In the genomic region with DNA sequence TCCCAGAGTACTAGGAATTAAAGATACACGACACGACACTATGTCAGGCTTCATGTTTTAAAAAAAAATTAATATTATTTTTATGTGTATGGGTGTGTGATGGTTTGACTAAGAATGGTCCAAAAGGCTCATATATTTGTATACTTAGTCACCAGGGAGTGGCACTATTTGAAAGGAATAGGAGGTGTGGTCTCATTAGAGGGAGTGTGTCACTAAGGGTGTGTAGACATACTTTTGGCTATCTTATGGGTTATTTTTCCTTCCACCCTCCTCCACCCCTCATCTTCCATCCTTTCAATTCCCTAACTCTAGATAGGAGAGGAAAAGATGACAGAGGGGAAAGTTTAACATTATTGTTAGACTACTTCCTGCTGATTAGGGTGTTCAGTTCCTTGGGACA, we compare ENCODE assay signal across 27 mouse cellular contexts. TPM values are rescaled to one million over a fixed set of nuclear protein-coding genes. Genes with fewer than 3 reads are reported as not detected.
A peak's percentile ranks its signal among the peaks of the same experiment; 100 is the strongest.
DNase-seq lines count a peak whose midpoint lies in the region; ATAC-seq and TF ChIP-seq lines count a peak whose summit lies in the region.
"Had no signal": no experiment of that assay in that cellular context is flagged by ENCODE, and none has a peak within 500 bp of the region (broad histone marks: within the 10 kb centered on the region; RNA-seq: fewer than 3 reads in every experiment).

No protein-coding gene starts in this region.

- H3K9ac ChIP-seq in liver, embryonic 13.5 days = no peak overlapping the region
- no peak overlapping the region for H3K9ac ChIP-seq in liver, embryonic 16.5 days (ENCODE audit: low read depth, low read length)
- no peak overlapping the region for H3K9ac ChIP-seq in forebrain, embryonic 14.5 days (ENCODE audit: low read length)
- H3K9ac ChIP-seq: embryonic facial prominence, embryonic 12.5 days; embryonic facial prominence, embryonic 15.5 days; forebrain, embryonic 13.5 days; forebrain, postnatal 0 days; hindbrain, embryonic 12.5 days; hindbrain, embryonic 15.5 days had no signal

- H3K36me3 ChIP-seq in liver, embryonic 13.5 days = no peaks in the 10 kb centered on the region
- no peaks in the 10 kb centered on the region for H3K36me3 ChIP-seq in liver, embryonic 16.5 days (ENCODE audit: control insufficient read depth, insufficient read depth)
- no peaks in the 10 kb centered on the region for H3K36me3 ChIP-seq in forebrain, embryonic 14.5 days (ENCODE audit: control insufficient read depth, insufficient read depth, low read length)
- H3K36me3 ChIP-seq: embryonic facial prominence, embryonic 12.5 days had no signal

- no peaks in the 10 kb centered on the region for H3K9me3 ChIP-seq in liver, embryonic 13.5 days (replicated peaks)
- no peaks in the 10 kb centered on the region for H3K9me3 ChIP-seq in liver, embryonic 16.5 days (replicated peaks; ENCODE audit: control insufficient read depth, low read length)
- no peaks in the 10 kb centered on the region for H3K9me3 ChIP-seq in forebrain, embryonic 14.5 days (replicated peaks; ENCODE audit: control insufficient read depth, low read length)
- H3K9me3 ChIP-seq: embryonic facial prominence, embryonic 12.5 days; embryonic facial prominence, embryonic 15.5 days; forebrain, embryonic 10.5 days; forebrain, embryonic 13.5 days; heart, embryonic 10.5 days; hindbrain, embryonic 12.5 days; hindbrain, embryonic 15.5 days had no signal

- no peak for DNase-seq in liver, embryonic 13.5 days
- DNase-seq in liver = no peak
- no peak for DNase-seq in gastrocnemius, adult 2 months
- DNase-seq in forebrain, embryonic 14.5 days (ENCODE audit: low spot score) = no peak
- DNase-seq: adrenal gland, adult 2 months; adrenal gland, postnatal 14 days; cerebellum, adult 11 months; cerebellum, adult 2 months; cerebellum, adult 9-11 months; cerebellum, postnatal 25 days; forebrain, postnatal 0 days; gastrocnemius, postnatal 10 days; gastrocnemius, postnatal 36 days; heart, adult 2 months had no signal

- 86% methylated on average over 2 of the region's 2 CpGs for WGBS in liver, embryonic 13.5 days (ENCODE audit: insufficient replicate concordance)
- 92% methylated on average over 2 of the region's 2 CpGs for WGBS in liver, embryonic 16.5 days (ENCODE audit: insufficient replicate concordance)
- WGBS in forebrain, embryonic 14.5 days = 93% methylated on average over 2 of the region's 2 CpGs

- peak overlapping the region; percentile 42 for H3K4me2 ChIP-seq in liver, embryonic 13.5 days
- H3K4me2 ChIP-seq in liver, embryonic 16.5 days (ENCODE audit: low read depth, low read length) = peak overlapping the region; percentile 33; the same call in 1 of the 2 replicates
- no peak overlapping the region for H3K4me2 ChIP-seq in forebrain, embryonic 14.5 days (ENCODE audit: low read length)
- H3K4me2 ChIP-seq: embryonic facial prominence, embryonic 12.5 days; embryonic facial prominence, embryonic 15.5 days; forebrain, embryonic 13.5 days; hindbrain, embryonic 12.5 days; hindbrain, embryonic 15.5 days had no signal

- TF ChIP-seq CTCF in gastrocnemius, adult 2 months (IDR thresholded peaks at IDR 0.05) = no peak

- no peak for ATAC-seq in liver, embryonic 13.5 days (ENCODE audit: low read depth)
- ATAC-seq in erythroblast, adult 5-6 weeks (replicated peaks; ENCODE audit: low FRiP score, poor library complexity, severe bottlenecking) = peak; percentile 50
- no peak for ATAC-seq in liver, embryonic 16.5 days (ENCODE audit: low read depth)
- ATAC-seq in forebrain, embryonic 14.5 days = no peak
- ATAC-seq: CD4-positive, CD25-positive, alpha-beta regulatory T cell, adult 4 months; forebrain, embryonic 13.5 days; forebrain, postnatal 0 days had no signal

- H3K27ac ChIP-seq in liver, embryonic 13.5 days = peak overlapping the region; percentile 66
- H3K27ac ChIP-seq in liver, embryonic 16.5 days (ENCODE audit: low read length) = peak overlapping the region; percentile 69
- no peak overlapping the region for H3K27ac ChIP-seq in gastrocnemius, adult 2 months
- H3K27ac ChIP-seq in forebrain, embryonic 14.5 days (ENCODE audit: low read depth, low read length) = no peak overlapping the region
- H3K27ac ChIP-seq: embryonic facial prominence, embryonic 12.5 days; embryonic facial prominence, embryonic 15.5 days; forebrain, embryonic 10.5 days; forebrain, embryonic 13.5 days; heart, adult 2 months; heart, embryonic 10.5 days; hindbrain, embryonic 12.5 days; hindbrain, embryonic 15.5 days had no signal

- peaks cover 42% of the 10 kb centered on the region for H3K27me3 ChIP-seq in liver, embryonic 13.5 days
- peaks cover 27% of the 10 kb centered on the region for H3K27me3 ChIP-seq in liver, embryonic 16.5 days (ENCODE audit: control insufficient read depth, insufficient read depth, low read depth, low read length)
- H3K27me3 ChIP-seq in forebrain, embryonic 14.5 days (replicated peaks; ENCODE audit: control insufficient read depth, insufficient read depth, low read length) = no peaks in the 10 kb centered on the region
- H3K27me3 ChIP-seq: embryonic facial prominence, embryonic 12.5 days; embryonic facial prominence, embryonic 15.5 days; forebrain, embryonic 13.5 days; hindbrain, embryonic 12.5 days; hindbrain, embryonic 15.5 days had no signal

- H3K4me1 ChIP-seq in liver, embryonic 13.5 days (replicated peaks) = peaks cover 54% of the 10 kb centered on the region
- peaks cover 41% of the 10 kb centered on the region for H3K4me1 ChIP-seq in liver, embryonic 16.5 days (ENCODE audit: control insufficient read depth, low read depth, low read length)
- H3K4me1 ChIP-seq in forebrain, embryonic 14.5 days (ENCODE audit: control insufficient read depth, insufficient read depth, low read length) = 0 out of 2 replicates have a peak, but pooled peaks cover 6% of the 10 kb centered on the region

- H3K4me3 ChIP-seq in liver, embryonic 13.5 days (replicated peaks) = no peak overlapping the region
- H3K4me3 ChIP-seq in liver, embryonic 16.5 days (ENCODE audit: low read depth, low read length) = no peak overlapping the region
- no peak overlapping the region for H3K4me3 ChIP-seq in gastrocnemius, adult 2 months
- H3K4me3 ChIP-seq in forebrain, embryonic 14.5 days (ENCODE audit: low read depth, low read length) = no peak overlapping the region
- H3K4me3 ChIP-seq: embryonic facial prominence, embryonic 12.5 days; embryonic facial prominence, embryonic 15.5 days; forebrain, embryonic 10.5 days; forebrain, embryonic 13.5 days; heart, adult 2 months; heart, embryonic 10.5 days; hindbrain, embryonic 12.5 days; hindbrain, embryonic 15.5 days had no signal

- intact Hi-C loops in gastrocnemius, adult 2 months (cut with DNase I) = no loop called here

RNA-seq across cellular contexts. Expression of a gene that starts 8.1 kb away (rescaled TPM):
- polyA plus RNA-seq in liver, embryonic 13.5 days (2015; fragmentation: Nextera tagmentation; extraction: Ambion mirVana) = 10.7 and 13.9 TPM in 2 replicates
- total RNA-seq in erythroblast, adult 5-6 weeks (2015; ENCODE audit: low replicate concordance) = 3.1 and 7.5 TPM in 2 replicates
- 8.4 and 11.3 TPM in 2 replicates for total RNA-seq in erythroblast, adult 5-6 weeks (2017; ENCODE audit: low replicate concordance)
- polyA plus RNA-seq in liver, embryonic 16.5 days (2015; fragmentation: Nextera tagmentation; extraction: Ambion mirVana) = 12.5 and 12.9 TPM in 2 replicates
- total RNA-seq in gastrocnemius, adult 2 months (2021) = 10 to 100 TPM; 22.5 to 27.7 TPM
- 9.1 and 9.8 TPM in 2 replicates for polyA plus RNA-seq in forebrain, embryonic 14.5 days (2014; fragmentation: Nextera tagmentation; extraction: Ambion mirVana)

RNA-seq across cellular contexts. Expression of a gene that starts 20.0 kb away (rescaled TPM):
- polyA plus RNA-seq in liver, embryonic 13.5 days (2015; fragmentation: Nextera tagmentation; extraction: Ambion mirVana) = 0.12 and 0.21 TPM in 2 replicates
- not detected in 2 replicates for total RNA-seq in erythroblast, adult 5-6 weeks (2015; ENCODE audit: low replicate concordance)
- total RNA-seq in erythroblast, adult 5-6 weeks (2017; ENCODE audit: low replicate concordance) = 0.09 TPM in 1 of 2 replicates, not detected in the other
- polyA plus RNA-seq in liver, embryonic 16.5 days (2015; fragmentation: Nextera tagmentation; extraction: Ambion mirVana) = 0.08 and 0.15 TPM in 2 replicates
- total RNA-seq in gastrocnemius, adult 2 months (2021) = 1 to 10 TPM in 1 of 2 experiments, under 1 TPM in 1; 0.45 to 3.4 TPM
- polyA plus RNA-seq in forebrain, embryonic 14.5 days (2014; fragmentation: Nextera tagmentation; extraction: Ambion mirVana) = 6.5 and 9.2 TPM in 2 replicates
- total RNA-seq: common myeloid progenitor, adult 5-6 weeks; MEL had no signal

RNA-seq across cellular contexts. Expression of a gene that starts 30.3 kb away (rescaled TPM):
- polyA plus RNA-seq in liver, embryonic 13.5 days (2015; fragmentation: Nextera tagmentation; extraction: Ambion mirVana) = 24.5 and 31.4 TPM in 2 replicates
- 26.9 and 42.2 TPM in 2 replicates for total RNA-seq in erythroblast, adult 5-6 weeks (2015; ENCODE audit: low replicate concordance)
- 64.8 and 71.7 TPM in 2 replicates for total RNA-seq in erythroblast, adult 5-6 weeks (2017; ENCODE audit: low replicate concordance)
- polyA plus RNA-seq in liver, embryonic 16.5 days (2015; fragmentation: Nextera tagmentation; extraction: Ambion mirVana) = 36.6 and 38.6 TPM in 2 replicates
- total RNA-seq in gastrocnemius, adult 2 months (2021) = 10 to 100 TPM; 90.3 to 94.5 TPM
- polyA plus RNA-seq in forebrain, embryonic 14.5 days (2014; fragmentation: Nextera tagmentation; extraction: Ambion mirVana) = 89.4 and 98.8 TPM in 2 replicates

RNA-seq across cellular contexts. Expression of a gene that starts 38.2 kb away (rescaled TPM):
- polyA plus RNA-seq in liver, embryonic 13.5 days (2015; fragmentation: Nextera tagmentation; extraction: Ambion mirVana) = 0.30 and 0.52 TPM in 2 replicates
- not detected in 2 replicates for total RNA-seq in erythroblast, adult 5-6 weeks (2015; ENCODE audit: low replicate concordance)
- not detected in 2 replicates for total RNA-seq in erythroblast, adult 5-6 weeks (2017; ENCODE audit: low replicate concordance)
- 0.43 and 0.59 TPM in 2 replicates for polyA plus RNA-seq in liver, embryonic 16.5 days (2015; fragmentation: Nextera tagmentation; extraction: Ambion mirVana)
- total RNA-seq in gastrocnemius, adult 2 months (2021) = not detected
- 0.27 and 0.83 TPM in 2 replicates for polyA plus RNA-seq in forebrain, embryonic 14.5 days (2014; fragmentation: Nextera tagmentation; extraction: Ambion mirVana)
- total RNA-seq: common myeloid progenitor, adult 5-6 weeks had no signal
- polyA plus RNA-seq: erythroblast, embryonic 14.5 days had no signal

RNA-seq across cellular contexts. Expression of a gene that starts 39.0 kb away (rescaled TPM):
- 61.1 and 71.9 TPM in 2 replicates for polyA plus RNA-seq in liver, embryonic 13.5 days (2015; fragmentation: Nextera tagmentation; extraction: Ambion mirVana)
- total RNA-seq in erythroblast, adult 5-6 weeks (2015; ENCODE audit: low replicate concordance) = 29.8 and 37.2 TPM in 2 replicates
- total RNA-seq in erythroblast, adult 5-6 weeks (2017; ENCODE audit: low replicate concordance) = 21.0 and 34.3 TPM in 2 replicates
- 50.8 and 53.8 TPM in 2 replicates for polyA plus RNA-seq in liver, embryonic 16.5 days (2015; fragmentation: Nextera tagmentation; extraction: Ambion mirVana)
- total RNA-seq in gastrocnemius, adult 2 months (2021) = 1 to 10 TPM; 3.0 to 3.2 TPM
- polyA plus RNA-seq in forebrain, embryonic 14.5 days (2014; fragmentation: Nextera tagmentation; extraction: Ambion mirVana) = 41.0 and 43.8 TPM in 2 replicates

Comparison
In these comparisons a context has a peak if more than half of its experiments do, and no peak if none do; other contexts are left out.
1. H3K27ac ChIP-seq: peak in liver, embryonic 13.5 days (single experiment) and liver, embryonic 16.5 days (single experiment); none in gastrocnemius, adult 2 months (single experiment) and forebrain, embryonic 14.5 days (single experiment).